Mouse (Mus musculus) cerebellum, postnatal 25 days (tissue): ENCODE measurements at regions not wholly inside any gene's neighbourhood (a gene's known extent, or its start where the extent isn't known, plus 50 kb on each side); places are given as distances from the start of the nearest gene placed in this dataset.
"Not testable (repeated sequence)": the region's sequence is repeated elsewhere in the genome, so short reads cannot be mapped to it uniquely, and the experiment has no call there.

ENCODE experiments used
- DNase-seq, 2 experiments: peaks; one replicate each; pipeline ENCODE4 v3.0.0; 2021; ENCODE audit warnings: mixed read lengths in 2 of 2

DNA sequence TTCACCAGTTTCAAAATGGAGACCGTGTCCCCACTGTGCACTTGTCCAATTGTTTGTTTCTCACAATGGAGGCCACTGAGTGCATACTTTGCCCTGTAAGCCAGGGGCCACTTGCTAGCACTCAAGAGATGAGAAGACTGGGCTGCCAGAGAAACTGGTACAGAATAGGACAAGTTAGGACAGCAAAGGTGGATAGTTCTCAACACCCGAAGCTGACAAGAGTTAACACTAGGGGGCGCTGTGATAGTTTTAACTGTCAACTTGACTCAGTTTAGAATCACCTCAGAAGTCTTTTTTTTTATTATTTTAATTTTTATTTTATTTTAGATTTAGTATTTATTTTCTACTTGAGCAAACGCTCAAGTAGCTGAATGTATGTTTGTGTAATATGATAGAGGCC lies 188.2 kb upstream of the Asap2 start:
- DNase-seq, result not testable (repeated sequence)

DNA sequence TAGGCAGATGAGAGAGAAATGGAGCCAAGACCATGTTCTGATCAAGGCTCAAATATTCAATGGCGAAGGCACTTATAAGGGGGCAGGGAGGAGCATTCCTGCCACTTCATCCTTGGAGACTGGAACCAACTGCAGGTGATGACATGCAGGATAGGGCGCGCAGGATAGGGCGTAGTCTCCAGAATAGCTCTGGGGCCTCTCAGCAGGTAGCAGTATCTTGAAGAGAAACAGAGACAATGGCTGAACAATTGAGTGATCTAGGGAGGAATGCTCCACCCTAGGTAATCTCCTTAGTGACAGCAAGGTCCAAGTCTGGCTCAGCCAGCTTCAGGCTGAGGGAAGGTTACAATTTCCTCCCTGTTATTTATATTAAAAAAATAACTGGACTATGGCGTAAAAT lies 184.8 kb upstream of the Asap2 start:
- not testable (repeated sequence) for DNase-seq

- DNase-seq, result no peak
These were observed 183.6 kb upstream of the Asap2 start for GRCm38 (mm10) chr12:20806681-20807080.

GRCm38 (mm10) chr12:20813836-20814235 lies 176.4 kb upstream of the Asap2 start:
- not testable (repeated sequence) for DNase-seq

DNA sequence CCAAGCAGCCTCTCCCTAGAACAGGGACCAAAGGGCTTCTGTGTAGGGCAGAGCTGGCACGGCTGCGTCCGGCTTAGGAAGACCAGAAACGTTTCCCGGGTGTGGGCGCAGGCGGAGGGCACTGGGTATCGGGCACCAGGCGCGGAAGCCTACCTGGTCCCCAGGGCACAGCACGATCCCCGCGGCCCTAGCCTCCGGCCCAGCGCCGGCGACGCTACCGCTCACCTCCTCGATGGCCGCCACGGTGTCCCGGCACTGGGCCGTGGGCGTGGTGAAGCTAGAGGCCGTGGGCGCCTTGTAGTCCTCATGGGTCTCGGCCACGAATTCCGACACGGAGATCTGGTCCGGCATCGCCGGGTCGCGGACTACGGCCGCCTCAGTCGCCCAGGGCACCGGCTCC lies 175.1 kb upstream of the Asap2 start:
- not testable (repeated sequence) for DNase-seq

DNA sequence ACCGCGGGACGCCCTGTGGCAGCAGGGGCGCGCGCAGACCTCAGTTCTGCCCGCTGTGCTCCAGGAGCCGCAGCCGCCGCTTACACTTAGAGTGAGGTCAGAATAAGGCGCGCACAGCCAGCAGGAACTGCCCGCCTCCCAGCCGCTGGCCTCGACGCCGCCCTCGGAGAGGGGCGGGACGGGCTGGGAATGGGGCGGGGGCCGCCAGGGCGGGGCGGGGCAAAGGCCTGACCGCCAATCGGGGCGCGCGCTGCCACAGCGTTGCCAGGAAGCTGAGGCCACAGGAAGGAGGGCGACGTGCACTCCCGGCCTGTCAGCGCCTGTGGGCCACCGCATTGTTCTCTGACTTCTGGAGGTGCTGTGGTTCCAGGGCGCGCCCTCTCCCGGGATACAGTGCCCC lies 174.7 kb upstream of the Asap2 start:
- DNase-seq, result no peak

DNA sequence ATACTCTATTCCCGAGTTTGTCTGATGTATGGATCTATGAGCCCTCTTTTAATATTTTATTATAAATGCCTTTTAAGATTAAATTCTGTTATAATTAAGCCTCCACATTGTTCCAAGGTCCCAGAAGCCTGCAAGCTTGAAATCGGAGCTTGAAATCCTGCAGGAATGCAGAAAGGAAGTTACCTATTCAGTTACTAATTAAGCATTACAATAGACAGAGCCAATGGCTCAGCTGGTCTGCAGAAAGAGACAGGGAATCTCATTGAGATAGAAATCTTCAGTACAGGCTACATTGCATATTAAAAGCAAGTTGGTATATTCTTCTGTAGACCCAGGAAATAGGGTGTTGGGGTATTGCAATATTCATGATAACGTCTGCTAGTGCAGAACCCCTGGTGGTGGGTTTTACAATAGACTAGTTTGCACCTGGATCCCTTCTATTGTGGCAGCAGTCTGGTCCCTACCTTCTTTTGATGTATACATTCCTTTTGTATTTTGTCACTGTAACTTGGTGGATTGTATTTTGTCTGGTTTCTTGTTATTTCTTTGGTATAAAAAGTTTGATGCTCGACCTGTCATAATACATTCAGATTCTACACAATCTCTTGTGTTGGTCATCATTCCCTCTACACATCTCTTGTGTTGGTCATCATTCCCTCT lies 146.5 kb upstream of the Asap2 start:
- DNase-seq, result not testable (repeated sequence)

DNA sequence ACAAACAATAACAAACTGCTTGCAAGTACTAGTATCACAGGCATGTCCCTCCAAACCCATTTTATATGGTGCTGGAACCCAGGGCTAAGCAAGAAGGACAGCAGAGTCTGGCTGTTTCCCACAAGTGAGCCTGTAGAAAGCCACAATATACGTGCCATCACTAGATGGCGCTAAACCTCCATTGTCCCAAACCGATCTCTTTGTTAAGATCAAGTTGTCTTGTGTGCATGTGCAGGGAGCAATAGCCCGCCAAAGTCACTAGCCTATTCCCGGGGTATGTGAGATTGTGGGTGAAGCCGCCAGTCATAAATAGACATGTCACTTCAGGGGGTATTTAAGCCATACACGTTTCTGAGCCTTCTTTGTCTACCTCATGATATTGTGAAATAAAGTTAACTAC lies 145.4 kb upstream of the Asap2 start:
- not testable (repeated sequence) for DNase-seq

DNA sequence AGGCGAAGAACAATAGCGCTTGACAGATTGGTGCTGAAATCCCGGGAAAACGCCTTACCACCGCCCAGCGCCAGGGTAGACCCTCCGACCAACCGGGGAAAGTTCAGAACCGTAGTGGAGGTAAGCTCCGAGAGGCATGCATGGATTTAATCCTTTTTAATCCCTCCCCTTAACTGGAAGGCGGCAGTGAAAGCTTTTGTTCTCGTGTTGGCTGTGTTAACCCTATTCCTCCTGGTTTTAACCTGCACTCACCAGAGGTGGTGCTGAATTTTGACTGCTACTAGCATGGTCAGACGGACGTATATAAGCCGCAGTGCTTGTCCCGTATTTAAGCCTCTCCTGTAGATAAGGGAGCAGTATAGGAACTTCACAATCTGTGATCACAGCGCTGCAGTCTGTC lies 145.0 kb upstream of the Asap2 start:
- no peak for DNase-seq

DNA sequence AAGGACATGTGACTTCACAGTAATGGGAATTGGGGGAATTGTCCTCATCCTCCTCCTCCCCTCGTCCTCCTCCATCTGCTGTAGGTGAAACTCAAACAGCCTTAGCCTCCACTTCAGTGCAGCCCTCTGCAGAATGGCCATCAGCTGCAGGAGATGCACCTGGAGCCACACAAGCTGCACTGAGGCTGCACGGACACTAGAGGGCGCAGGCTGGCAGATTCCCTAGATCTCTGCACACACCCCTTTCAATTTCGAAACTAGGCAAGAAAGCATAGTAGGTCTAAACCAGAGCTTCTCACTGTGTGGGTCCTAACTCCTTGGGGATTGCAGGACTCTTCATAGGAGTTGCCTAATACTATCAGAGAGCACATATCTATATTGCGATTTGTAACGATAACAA lies 106.2 kb upstream of the Asap2 start:
- DNase-seq, result not testable (repeated sequence)

DNA sequence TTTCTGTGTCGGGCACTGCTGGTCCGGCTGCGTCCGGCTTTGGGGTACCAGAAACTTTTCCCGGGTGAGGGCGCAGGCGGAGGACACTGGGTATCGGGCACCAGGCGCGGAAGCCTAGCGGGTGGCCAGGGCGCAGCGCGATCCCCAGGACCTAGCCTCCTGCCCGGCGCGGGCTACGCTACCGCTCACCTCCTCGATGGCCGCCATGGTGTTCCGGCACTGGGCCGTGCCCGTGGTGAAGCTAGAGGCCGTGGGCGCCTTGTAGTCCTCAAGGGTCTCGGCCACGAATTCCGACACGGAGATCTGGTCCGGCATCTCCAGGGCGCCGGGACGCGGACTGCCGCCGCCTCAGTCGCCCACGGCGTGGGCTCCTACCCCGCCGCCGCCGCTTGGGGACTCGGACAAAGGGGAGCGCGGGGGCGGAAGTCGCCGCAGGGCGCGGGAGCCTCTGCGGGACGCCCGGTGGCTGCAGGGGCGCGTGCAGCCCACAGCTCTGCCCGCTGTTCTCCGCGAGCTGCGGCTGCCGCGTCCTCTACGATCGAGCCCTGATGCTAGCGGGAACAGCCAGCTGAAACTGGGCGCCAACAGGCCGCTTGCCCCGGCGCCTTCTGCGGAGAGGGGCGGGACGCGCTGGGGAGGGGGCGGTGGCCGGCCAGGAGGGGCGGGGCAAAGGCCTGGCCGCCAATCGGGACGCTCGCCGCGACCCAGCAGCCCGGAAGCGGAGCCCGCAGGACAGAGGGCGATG lies 69.4 kb upstream of the Asap2 start:
- peak; percentile 48 to 71 for DNase-seq

DNA sequence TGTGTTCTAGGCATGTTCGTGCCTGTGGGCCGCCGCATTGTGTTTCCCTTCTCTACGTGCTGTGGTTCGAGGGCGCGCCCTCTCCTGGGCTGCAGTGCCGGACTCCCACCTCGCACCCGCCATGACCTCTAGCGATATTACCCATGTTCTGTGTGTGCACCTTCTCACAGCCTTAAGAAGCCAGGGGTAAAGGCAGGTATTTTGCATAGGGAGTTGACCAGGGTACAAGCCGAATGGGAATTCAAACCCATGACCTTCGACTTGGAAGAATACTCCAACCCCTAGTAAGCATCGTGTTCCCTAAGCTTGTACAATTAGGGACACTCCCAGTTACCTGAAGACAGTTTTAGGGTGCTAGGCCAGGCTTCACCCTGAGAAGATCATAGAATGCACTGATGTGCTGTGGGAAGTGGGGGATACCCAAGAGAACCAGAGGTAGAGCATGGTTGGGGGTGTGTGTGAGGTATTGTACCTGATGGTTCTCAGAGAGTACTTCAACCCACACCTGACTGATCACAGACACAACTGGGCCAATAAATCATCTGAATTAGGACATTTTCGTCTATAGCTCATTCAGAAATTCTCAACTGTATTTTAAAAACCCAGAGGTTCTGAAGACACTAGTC lies 68.7 kb upstream of the Asap2 start:
- not testable (repeated sequence) for DNase-seq

GRCm38 (mm10) chr12:20928966-20929365 lies 61.3 kb upstream of the Asap2 start:
- DNase-seq, result peak; percentile 42 to 59
